Mouse (Mus musculus): ENCODE measurements at regions not wholly inside any gene's neighbourhood (a gene's known extent, or its start where the extent isn't known, plus 50 kb on each side); places are given as distances from the start of the nearest gene placed in this dataset.

- DNase-seq (ENCODE audit: low spot score) = no peak
Measured at GRCm38 (mm10) chr10:111694227-111695200, 188.4 kb downstream of the Phlda1 start.

GRCm38 (mm10) chr10:111695918-111696760 is 190.1 kb downstream of the Phlda1 start:
- no peak for DNase-seq (ENCODE audit: low spot score)

GRCm38 (mm10) chr10:111696987-111697386 is 190.9 kb downstream of the Phlda1 start:
- DNase-seq (ENCODE audit: low spot score) = no peak

- no peak for DNase-seq (ENCODE audit: low spot score)
Measured at GRCm38 (mm10) chr10:111699557-111700508, 193.7 kb downstream of the Phlda1 start.

- no peak for DNase-seq (ENCODE audit: low spot score)
Measured at GRCm38 (mm10) chr10:111700570-111700969, 194.5 kb downstream of the Phlda1 start.

GRCm38 (mm10) chr10:111701138-111701537 is 195.1 kb downstream of the Phlda1 start:
- no peak for DNase-seq (ENCODE audit: low spot score)

GRCm38 (mm10) chr10:111702435-111702834 is 196.3 kb downstream of the Phlda1 start:
- DNase-seq (ENCODE audit: low spot score) = no peak

- DNase-seq (ENCODE audit: low spot score) = no peak
Measured at GRCm38 (mm10) chr10:111703447-111703846, 197.4 kb downstream of the Phlda1 start.

- no peak for DNase-seq (ENCODE audit: low spot score)
Measured at GRCm38 (mm10) chr10:111711519-111712113, 205.5 kb downstream of the Phlda1 start.

GRCm38 (mm10) chr10:111712991-111713390 is 206.9 kb downstream of the Phlda1 start:
- no peak for DNase-seq (ENCODE audit: low spot score)

GRCm38 (mm10) chr10:111713676-111714075 is 207.6 kb downstream of the Phlda1 start:
- DNase-seq (ENCODE audit: low spot score) = no peak

- no peak for DNase-seq (ENCODE audit: low spot score)
Measured at GRCm38 (mm10) chr10:111715172-111715571, 209.1 kb downstream of the Phlda1 start.

GRCm38 (mm10) chr10:111719632-111720031 is 213.5 kb downstream of the Phlda1 start:
- DNase-seq (ENCODE audit: low spot score) = no peak

- DNase-seq (ENCODE audit: low spot score) = no peak
Measured at GRCm38 (mm10) chr10:111721068-111721467, 215.0 kb downstream of the Phlda1 start.

GRCm38 (mm10) chr10:111723885-111724284 is 217.8 kb downstream of the Phlda1 start:
- no peak for DNase-seq (ENCODE audit: low spot score)

- DNase-seq (ENCODE audit: low spot score) = no peak
Measured at GRCm38 (mm10) chr10:111724574-111725414, 218.7 kb downstream of the Phlda1 start.

- DNase-seq (ENCODE audit: low spot score) = no peak
Measured at GRCm38 (mm10) chr10:111736026-111736425, 229.9 kb downstream of the Phlda1 start.

GRCm38 (mm10) chr10:111739471-111740138 is 232.9 kb upstream of the Krr1 start:
- no peak for DNase-seq (ENCODE audit: low spot score)

- DNase-seq (ENCODE audit: low spot score) = no peak
Measured at GRCm38 (mm10) chr10:111740586-111741265, 231.7 kb upstream of the Krr1 start.

All from testis, postnatal 14 days (tissue).